Comparison of ENCODE assay signal across 9 mouse cellular contexts in the genomic region with DNA sequence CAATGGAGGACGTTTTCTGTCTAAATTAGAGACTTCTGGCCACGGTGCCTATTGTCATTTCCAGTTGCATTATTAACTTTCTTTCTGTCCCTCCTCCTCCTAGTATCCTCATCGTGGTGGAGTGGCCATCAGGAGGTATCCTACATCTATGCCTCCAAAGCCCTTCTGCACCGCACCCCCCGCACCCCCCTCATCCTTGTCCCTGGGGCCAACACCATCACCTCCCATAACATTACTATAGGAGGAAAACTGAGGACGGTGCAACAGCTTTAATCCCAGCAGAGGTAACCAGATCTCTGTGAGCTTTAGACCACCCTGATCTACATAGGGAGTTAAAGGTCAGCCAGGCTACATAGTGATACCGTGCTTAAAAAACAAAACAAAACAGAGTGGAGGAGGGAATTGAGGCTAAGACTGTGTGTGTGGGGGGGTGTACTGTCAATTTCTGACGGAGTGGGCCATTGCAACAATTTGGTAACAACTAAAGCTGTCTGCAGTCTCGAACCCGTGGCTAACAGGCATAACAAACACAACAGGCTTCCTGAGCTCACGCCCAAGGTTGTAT. TPM values are rescaled to one million over a fixed set of nuclear protein-coding genes. Genes with fewer than 3 reads are reported as not detected.
DNase-seq lines count a peak whose midpoint lies in the region; ATAC-seq and TF ChIP-seq lines count a peak whose summit lies in the region.
"Had no signal": no experiment of that assay in that cellular context is flagged by ENCODE, and none has a peak within 500 bp of the region (broad histone marks: within the 10 kb centered on the region; RNA-seq: fewer than 3 reads in every experiment).

No protein-coding gene starts in this region.

- H3K4me1 ChIP-seq in heart, adult 2 months (ENCODE audit: control insufficient read depth, insufficient read depth, low read length): peaks cover 4% of the 10 kb centered on the region
- H3K4me1 ChIP-seq in forebrain, embryonic 13.5 days: peaks cover 11% of the 10 kb centered on the region
- H3K4me1 ChIP-seq in liver, embryonic 14.5 days (replicated peaks; ENCODE audit: control insufficient read depth in 2 of 2, insufficient read depth in 2 of 2, low read length in 1 of 2): peaks cover 6 to 10% of the 10 kb centered on the region in 2 experiments; a peak in 3 of 4 replicates

- peaks cover 2% of the 10 kb centered on the region; the same call in 1 of the 2 replicates for H3K79me2 ChIP-seq in heart, adult 2 months (replicated peaks; ENCODE audit: control insufficient read depth, insufficient read depth, low read length)
- peaks cover 19% of the 10 kb centered on the region for H3K79me2 ChIP-seq in C2C12 (ENCODE audit: control insufficient read depth, insufficient read depth)

- DNase-seq in heart, adult 2 months: no peak
- DNase-seq in heart, adult 8-10 months (ENCODE audit: low spot score): no peak
- no peak for DNase-seq in liver, embryonic 14.5 days (ENCODE audit: low read depth in 3 of 3, low spot score in 3 of 3)
- no peak for DNase-seq in urinary bladder, adult 2 months (ENCODE audit: low spot score)
- no peak for DNase-seq in right cerebral cortex, postnatal 36 days (ENCODE audit: low spot score in 2 of 2)
- no peak for DNase-seq in embryo, embryonic 10.5 days (ENCODE audit: low spot score)

- peak overlapping the region; percentile 1 for H3ac ChIP-seq in C2C12 (ENCODE audit: control insufficient read depth, insufficient read length, low read depth)

- H3K9me3 ChIP-seq in forebrain, embryonic 13.5 days (replicated peaks): no peaks in the 10 kb centered on the region
- H3K9me3 ChIP-seq in liver, embryonic 14.5 days (ENCODE audit: control insufficient read depth, low read length): no peaks in the 10 kb centered on the region

- H3K4me3 ChIP-seq in heart, adult 2 months: peak overlapping the region; percentile 36
- H3K4me3 ChIP-seq in C2C12 (ENCODE audit: insufficient read depth, poor library complexity, severe bottlenecking): no peak overlapping the region
- peak overlapping the region; percentile 85 for H3K4me3 ChIP-seq in forebrain, embryonic 13.5 days
- peak overlapping the region; percentile 69 to 95 for H3K4me3 ChIP-seq in liver, embryonic 14.5 days (ENCODE audit: insufficient read depth in 1 of 2, low read depth in 2 of 2, low read length in 2 of 2)

- peak overlapping the region; percentile 90 for H3K4me2 ChIP-seq in forebrain, embryonic 13.5 days
- peak overlapping the region; percentile 84 for H3K4me2 ChIP-seq in liver, embryonic 14.5 days (ENCODE audit: low read depth)

- no peak for TF ChIP-seq EP300 in heart, adult 2 months (IDR thresholded peaks at IDR 0.05; ENCODE audit: insufficient read depth, low read depth, low read length)
- no peak for TF ChIP-seq EP300 in liver, embryonic 14.5 days (IDR thresholded peaks at IDR 0.05; ENCODE audit: low read depth)

- intact Hi-C loops in heart, adult 2 months (cut with DNase I): loop anchor here (10.0 kb wide), 1 partner anchor 336 kb away; no protein-coding TSS in a partner anchor

- no peak for TF ChIP-seq CTCF in heart, adult 2 months (IDR thresholded peaks at IDR 0.05)
- no peak for TF ChIP-seq CTCF in C2C12 (IDR thresholded peaks at IDR 0.05; ENCODE audit: control insufficient read depth, insufficient read depth, insufficient read length)
- no peak for TF ChIP-seq CTCF in liver, embryonic 14.5 days (IDR thresholded peaks at IDR 0.05; ENCODE audit: low read depth)

- peak overlapping the region; percentile 59 for H3K9ac ChIP-seq in heart, adult 2 months (ENCODE audit: low read depth, low read length)
- peak overlapping the region; percentile 46 for H3K9ac ChIP-seq in forebrain, embryonic 13.5 days
- peak overlapping the region; percentile 64 for H3K9ac ChIP-seq in liver, embryonic 14.5 days (replicated peaks)

- no peak for TF ChIP-seq POLR2A in heart, adult 2 months (IDR thresholded peaks at IDR 0.05; ENCODE audit: insufficient read depth, low read depth, low read length)

- peaks cover 15% of the 10 kb centered on the region for H3K79me3 ChIP-seq in C2C12 (ENCODE audit: low read depth)

- H3K27ac ChIP-seq in heart, adult 2 months: peak overlapping the region; percentile 71
- H3K27ac ChIP-seq in forebrain, embryonic 13.5 days: no peak overlapping the region
- H3K27ac ChIP-seq in liver, embryonic 14.5 days: peak overlapping the region; percentile 34

- no peaks in the 10 kb centered on the region for H3K27me3 ChIP-seq in heart, adult 2 months (ENCODE audit: control insufficient read depth, insufficient read depth, low read length)
- H3K27me3 ChIP-seq in C2C12 (ENCODE audit: control insufficient read depth, insufficient read depth, insufficient read length): no peaks in the 10 kb centered on the region
- H3K27me3 ChIP-seq in forebrain, embryonic 13.5 days: no peaks in the 10 kb centered on the region
- H3K27me3 ChIP-seq in liver, embryonic 14.5 days (ENCODE audit: control insufficient read depth, insufficient read depth, low read length): no peaks in the 10 kb centered on the region

- no peak; the same call in 1 of the 2 replicates for ATAC-seq in forebrain, embryonic 13.5 days
- peak; percentile 4; the same call in 1 of the 2 replicates for ATAC-seq in liver, embryonic 14.5 days (ENCODE audit: insufficient read depth)

- WGBS in heart, adult 2 months: 62% methylated on average over 11 of the region's 11 CpGs
- 67% methylated on average over 11 of the region's 11 CpGs for WGBS in forebrain, embryonic 13.5 days
- 53% methylated on average over 11 of the region's 11 CpGs for WGBS in liver, embryonic 14.5 days (ENCODE audit: insufficient replicate concordance)

- H3K36me3 ChIP-seq in heart, adult 2 months (ENCODE audit: control insufficient read depth, insufficient read depth, low read length): no peaks in the 10 kb centered on the region; the same call in none of the 2 replicates
- peaks cover 31% of the 10 kb centered on the region for H3K36me3 ChIP-seq in C2C12 (ENCODE audit: control insufficient read depth, insufficient read depth)
- peaks cover 25% of the 10 kb centered on the region for H3K36me3 ChIP-seq in forebrain, embryonic 13.5 days (ENCODE audit: poor library complexity, severe bottlenecking)
- H3K36me3 ChIP-seq in liver, embryonic 14.5 days (replicated peaks; ENCODE audit: control insufficient read depth, insufficient read depth, low read depth): peaks cover 14% of the 10 kb centered on the region

TF ChIP-seq in C2C12, 6 proteins besides CTCF, POLR2A, EP300 and RAD21:
- no peak for TF ChIP-seq MAX (IDR thresholded peaks at IDR 0.05)
- no peak for TF ChIP-seq FOSL1 (IDR thresholded peaks at IDR 0.05; ENCODE audit: insufficient read depth, low read length, poor library complexity, severe bottlenecking)
- TF ChIP-seq MYOG (IDR thresholded peaks at IDR 0.05; ENCODE audit: control insufficient read depth, extremely low read depth, insufficient read length): no peak
- no peak for TF ChIP-seq CEBPB (IDR thresholded peaks at IDR 0.05; ENCODE audit: low read depth)
- no peak for TF ChIP-seq USF1 (IDR thresholded peaks at IDR 0.05; ENCODE audit: low read depth)
- no peak for TF ChIP-seq MYOD1 (IDR thresholded peaks at IDR 0.05; ENCODE audit: control insufficient read depth, insufficient read length, low read depth)

RNA-seq across cellular contexts. Expression of gene Cox5b, which starts 0.5 kb away (rescaled TPM):
- total RNA-seq in heart, adult 2 months (2021): 1,000 to 10,000 TPM; 2,054 to 2,380 TPM
- 1,765 and 1,963 TPM in 2 replicates for polyA plus RNA-seq in heart, adult 2 months (2012; rRNA removed)
- 1,000 to 10,000 TPM; 1,794 to 2,512 (median 2,152) TPM for total RNA-seq in heart, adult 8-10 months (2022)
- polyA plus RNA-seq in C2C12 (2012; fragmentation: generic; extraction: Trizol): 734 TPM
- 555 and 572 TPM in 2 replicates for polyA plus RNA-seq in forebrain, embryonic 13.5 days (2015; fragmentation: Nextera tagmentation; extraction: Ambion mirVana)
- polyA plus RNA-seq in liver, embryonic 14.5 days (2012; rRNA removed): 179 and 292 TPM in 2 replicates
- 515 and 525 TPM in 2 replicates for polyA plus RNA-seq in liver, embryonic 14.5 days (2014; fragmentation: Nextera tagmentation; extraction: Ambion mirVana)
- 400 and 450 TPM in 2 replicates for polyA plus RNA-seq in urinary bladder, adult 2 months (2012; rRNA removed)

RNA-seq across cellular contexts. Expression of gene Fam178b, which starts 7.8 kb away (rescaled TPM):
- under 1 TPM in 1 of 2 experiments, not detected in 1; 0.39 TPM for total RNA-seq in heart, adult 2 months (2021)
- polyA plus RNA-seq in heart, adult 2 months (2012; rRNA removed): 0.80 and 1.5 TPM in 2 replicates
- under 1 TPM in 2 of 4 experiments, not detected in 2; 0.44 to 0.62 TPM for total RNA-seq in heart, adult 8-10 months (2022)
- 0.08 TPM for polyA plus RNA-seq in C2C12 (2012; fragmentation: generic; extraction: Trizol)
- polyA plus RNA-seq in forebrain, embryonic 13.5 days (2015; fragmentation: Nextera tagmentation; extraction: Ambion mirVana): 0.34 and 0.45 TPM in 2 replicates
- polyA plus RNA-seq in liver, embryonic 14.5 days (2012; rRNA removed): 0.21 TPM in 2 replicates
- polyA plus RNA-seq in liver, embryonic 14.5 days (2014; fragmentation: Nextera tagmentation; extraction: Ambion mirVana): 0.27 TPM in 1 of 2 replicates, not detected in the other
- polyA plus RNA-seq in urinary bladder, adult 2 months (2012; rRNA removed): 4.3 TPM in 2 replicates
- total RNA-seq: hematopoietic stem cell, adult 5-6 weeks had no signal

RNA-seq across cellular contexts. Expression of gene 4933424G06Rik, which starts 19.2 kb away (rescaled TPM):
- not detected for total RNA-seq in heart, adult 2 months (2021)
- not detected in 2 replicates for polyA plus RNA-seq in heart, adult 2 months (2012; rRNA removed)
- total RNA-seq in heart, adult 8-10 months (2022): not detected
- 0.02 TPM for polyA plus RNA-seq in C2C12 (2012; fragmentation: generic; extraction: Trizol)
- polyA plus RNA-seq in forebrain, embryonic 13.5 days (2015; fragmentation: Nextera tagmentation; extraction: Ambion mirVana): 0.69 TPM in 1 of 2 replicates, not detected in the other
- polyA plus RNA-seq in liver, embryonic 14.5 days (2012; rRNA removed): not detected in 2 replicates
- polyA plus RNA-seq in liver, embryonic 14.5 days (2014; fragmentation: Nextera tagmentation; extraction: Ambion mirVana): not detected in 2 replicates
- 0.10 and 0.14 TPM in 2 replicates for polyA plus RNA-seq in urinary bladder, adult 2 months (2012; rRNA removed)
- total RNA-seq: hematopoietic stem cell, adult 5-6 weeks had no signal

RNA-seq across cellular contexts. Expression of gene Actr1b, which starts 23.5 kb away (rescaled TPM):
- total RNA-seq in heart, adult 2 months (2021): 10 to 100 TPM; 89.8 to 98.1 TPM
- 94.8 and 122 TPM in 2 replicates for polyA plus RNA-seq in heart, adult 2 months (2012; rRNA removed)
- total RNA-seq in heart, adult 8-10 months (2022): 10 to 100 TPM; 84.9 to 97.9 (median 92.4) TPM
- 106 TPM for polyA plus RNA-seq in C2C12 (2012; fragmentation: generic; extraction: Trizol)
- 88.0 and 95.6 TPM in 2 replicates for polyA plus RNA-seq in forebrain, embryonic 13.5 days (2015; fragmentation: Nextera tagmentation; extraction: Ambion mirVana)
- 20.7 and 27.5 TPM in 2 replicates for polyA plus RNA-seq in liver, embryonic 14.5 days (2012; rRNA removed)
- polyA plus RNA-seq in liver, embryonic 14.5 days (2014; fragmentation: Nextera tagmentation; extraction: Ambion mirVana): 21.4 and 22.2 TPM in 2 replicates
- polyA plus RNA-seq in urinary bladder, adult 2 months (2012; rRNA removed): 116 and 141 TPM in 2 replicates
